Mouse (Mus musculus): ENCODE data around the gene Mobp. TPM values are rescaled to one million over a fixed set of nuclear protein-coding genes. Genes with fewer than 3 reads are reported as not detected.

Mobp gene
- polyA plus RNA-seq, 1 experiment from 2014 or later, result not detected

DNA sequence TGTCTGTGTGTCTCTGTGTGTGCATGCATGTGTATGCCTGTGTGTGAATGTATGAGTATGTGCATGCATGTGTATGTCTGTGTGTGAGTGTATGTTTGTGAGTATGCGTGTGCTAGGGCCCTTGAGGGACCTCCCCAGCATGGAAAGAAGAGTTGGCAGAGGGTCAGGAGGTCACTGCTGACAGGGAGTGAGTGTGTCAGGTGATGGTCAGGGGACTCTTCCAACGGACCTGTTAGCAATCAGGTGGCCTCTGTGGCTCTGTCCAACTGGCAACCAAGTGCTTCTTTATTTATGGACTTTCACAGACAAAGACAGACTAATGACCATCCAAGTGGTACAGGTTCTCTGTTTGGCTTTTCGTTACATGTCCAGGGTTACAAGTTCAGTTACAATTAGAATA lies 69.9 kb downstream of the Mobp start:
- Histone ChIP-seq H3K4me2 (ENCODE audit: low read depth, low read length) (no peak overlapping the region), H3K9ac (ENCODE audit: low read length) (no peak overlapping the region), H3K9me3 (ENCODE audit: control insufficient read depth, low read length) (no peaks in the 10 kb centered on the region), H3K4me3 (ENCODE audit: low read length) (no peak overlapping the region), H3K27ac (ENCODE audit: low read length) (no peak overlapping the region), H3K27me3 (ENCODE audit: control insufficient read depth, insufficient read depth, low read depth, low read length) (no peaks in the 10 kb centered on the region), H3K4me1 (replicated peaks; ENCODE audit: control insufficient read depth, insufficient read depth, low read length) (no peaks in the 10 kb centered on the region), H3K36me3 (ENCODE audit: control insufficient read depth, insufficient read depth, low read length) (no peaks in the 10 kb centered on the region)
- 42% methylated on average over 3 of the region's 3 CpGs for WGBS
- no peak for ATAC-seq (ENCODE audit: low read depth)

Other genes with a start within 250 kb of the Mobp start
- gene Gorasp1, start 212.1 kb upstream of the Mobp start, polyA plus RNA-seq (2015; fragmentation: Nextera tagmentation; extraction: Ambion mirVana), result 29.8 and 35.7 TPM in 2 replicates
- 1.3 and 2.1 TPM in 2 replicates for gene Ttc21a, start 212.1 kb upstream of the Mobp start, polyA plus RNA-seq (2015; fragmentation: Nextera tagmentation; extraction: Ambion mirVana)
- 9.6 and 9.8 TPM in 2 replicates for gene Csrnp1, start 165.0 kb upstream of the Mobp start, polyA plus RNA-seq (2015; fragmentation: Nextera tagmentation; extraction: Ambion mirVana)
- 1.3 and 1.6 TPM in 2 replicates for gene Xirp1, start 126.1 kb upstream of the Mobp start, polyA plus RNA-seq (2015; fragmentation: Nextera tagmentation; extraction: Ambion mirVana)
- 8.9 and 9.2 TPM in 2 replicates for gene Cx3cr1, start 79.8 kb upstream of the Mobp start, polyA plus RNA-seq (2015; fragmentation: Nextera tagmentation; extraction: Ambion mirVana)
- gene Ccr8, start 57.6 kb upstream of the Mobp start, polyA plus RNA-seq (2015; fragmentation: Nextera tagmentation; extraction: Ambion mirVana), result 0.38 and 0.72 TPM in 2 replicates
- gene Slc25a38, start 39.3 kb upstream of the Mobp start, polyA plus RNA-seq (2015; fragmentation: Nextera tagmentation; extraction: Ambion mirVana), result 29.8 and 29.9 TPM in 2 replicates
- 1,386 and 1,480 TPM in 2 replicates for gene Rpsa, start 22.0 kb upstream of the Mobp start, polyA plus RNA-seq (2015; fragmentation: Nextera tagmentation; extraction: Ambion mirVana)
- 0.24 and 0.29 TPM in 2 replicates for gene Myrip, start 151.8 kb downstream of the Mobp start, polyA plus RNA-seq (2015; fragmentation: Nextera tagmentation; extraction: Ambion mirVana)

Data from lung, embryonic 16.5 days (tissue).